In the genomic region with DNA sequence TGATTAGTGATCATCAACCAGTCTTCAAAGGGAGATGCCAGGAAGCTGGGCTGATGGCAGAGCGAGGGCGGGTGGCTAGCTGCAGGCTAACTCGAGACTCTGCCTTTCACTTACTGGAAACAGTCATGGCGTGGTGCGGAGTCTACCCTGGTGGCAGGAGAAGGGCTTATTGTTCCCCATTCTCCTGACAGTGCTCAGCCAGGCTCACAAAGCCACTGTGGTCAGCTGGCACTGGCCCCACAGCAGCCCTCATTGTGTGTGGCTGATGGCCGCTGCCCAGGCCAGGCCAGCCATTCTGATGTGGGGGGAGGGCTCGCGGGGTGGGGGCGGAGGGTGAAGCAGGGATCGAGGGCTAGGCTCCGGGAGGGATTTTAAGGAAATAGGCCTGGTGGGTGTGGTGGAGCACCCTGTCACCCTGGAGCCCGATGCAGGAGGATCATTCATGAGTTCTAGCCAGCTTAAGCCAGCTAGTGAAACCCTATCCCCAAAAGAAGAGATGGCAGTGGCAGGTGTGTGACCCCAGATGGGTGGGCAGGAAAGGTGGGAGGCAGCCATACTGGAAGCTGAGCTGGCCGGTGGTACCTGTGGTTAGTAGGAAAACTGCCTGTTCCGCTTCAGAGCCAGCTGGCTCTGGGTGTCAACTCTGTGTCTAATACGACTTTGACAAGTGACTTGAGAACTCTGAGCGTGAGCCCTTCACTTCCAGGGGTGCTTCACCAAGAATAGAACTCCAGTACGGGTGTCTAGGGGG, we compare ENCODE assay signal across 9 mouse cellular contexts. TPM values are rescaled to one million over a fixed set of nuclear protein-coding genes. Genes with fewer than 3 reads are reported as not detected.
A peak's percentile ranks its signal among the peaks of the same experiment; 100 is the strongest.
DNase-seq lines count a peak whose midpoint lies in the region; ATAC-seq lines count a peak whose summit lies in the region.
"Had no signal": no experiment of that assay in that cellular context is flagged by ENCODE, and none has a peak within 500 bp of the region (broad histone marks: within the 10 kb centered on the region; RNA-seq: fewer than 3 reads in every experiment).

No protein-coding gene starts in this region.

- no peak for ATAC-seq in heart, embryonic 16.5 days (replicated peaks; ENCODE audit: extremely low read depth, insufficient read depth, low FRiP score)
- ATAC-seq in inflammation-experienced regulatory T-cells, adult 6 months, result peak; percentile 41

- H3K4me1 ChIP-seq in heart, embryonic 16.5 days (ENCODE audit: control insufficient read depth, insufficient read depth, low read length), result peaks cover 16% of the 10 kb centered on the region

- H3K27me3 ChIP-seq in heart, embryonic 16.5 days (ENCODE audit: control insufficient read depth, insufficient read depth, low read length), result no peaks in the 10 kb centered on the region

- WGBS in heart, embryonic 16.5 days, result 75% methylated on average over 17 of the region's 17 CpGs

- H3K4me3 ChIP-seq in heart, embryonic 16.5 days (ENCODE audit: low read length), result no peak overlapping the region

- DNase-seq in heart, adult 8-10 months (ENCODE audit: low spot score), result no peak
- peak; percentile 43 for DNase-seq in right cerebral cortex, adult 18-20 months
- no peak for DNase-seq in right cerebral cortex, postnatal 14 days
- no peak for DNase-seq in adrenal gland, adult 18-20 months (ENCODE audit: low spot score in 2 of 2)
- DNase-seq in gastrocnemius, adult 18-20 months (ENCODE audit: low spot score), result no peak
- no peak for DNase-seq in urinary bladder, postnatal 25 days (ENCODE audit: low spot score)
- DNase-seq: kidney, adult 9 months had no signal

- no peak overlapping the region for H3K4me2 ChIP-seq in heart, embryonic 16.5 days (ENCODE audit: low read depth, low read length)

- no peaks in the 10 kb centered on the region for H3K9me3 ChIP-seq in heart, embryonic 16.5 days (replicated peaks; ENCODE audit: control insufficient read depth, low read length)

- 0 out of 2 replicates have a peak overlapping the region, but pooled peaks have one; percentile 3 for H3K9ac ChIP-seq in heart, embryonic 16.5 days (ENCODE audit: low read length)

- peaks cover 12% of the 10 kb centered on the region; the same call in 1 of the 2 replicates for H3K36me3 ChIP-seq in heart, embryonic 16.5 days (ENCODE audit: control insufficient read depth, insufficient read depth)

- H3K27ac ChIP-seq in heart, embryonic 16.5 days (ENCODE audit: low read length), result peak overlapping the region; percentile 57

RNA-seq across cellular contexts. Expression of gene Gltp, which starts 10.8 kb away (rescaled TPM):
- polyA plus RNA-seq in heart, embryonic 16.5 days (2015; fragmentation: Nextera tagmentation; extraction: Ambion mirVana), result 58.8 and 69.2 TPM in 2 replicates
- total RNA-seq in heart, adult 8-10 months (2022), result 10 to 100 TPM; 18.4 to 19.2 (median 18.5) TPM
- polyA plus RNA-seq in inflammation-experienced regulatory T-cells, adult 6 months (2017; shearing (Covaris generic)), result 100 to 1,000 TPM; 220 to 248 (median 235) TPM
- 10 to 100 TPM; 40.7 to 49.2 TPM for total RNA-seq in adrenal gland, adult 18-20 months (2021)
- 1 to 10 TPM; 7.2 to 8.7 TPM for total RNA-seq in gastrocnemius, adult 18-20 months (2021)

RNA-seq across cellular contexts. Expression of gene Trpv4, which starts 21.8 kb away (rescaled TPM):
- polyA plus RNA-seq in heart, embryonic 16.5 days (2015; fragmentation: Nextera tagmentation; extraction: Ambion mirVana), result 1.1 and 1.3 TPM in 2 replicates
- total RNA-seq in heart, adult 8-10 months (2022), result 1 to 10 TPM; 3.2 to 6.5 (median 4.9) TPM
- polyA plus RNA-seq in inflammation-experienced regulatory T-cells, adult 6 months (2017; shearing (Covaris generic)), result under 1 TPM; 0.19 to 0.90 (median 0.47) TPM
- 1 to 10 TPM; 3.0 to 4.6 TPM for total RNA-seq in adrenal gland, adult 18-20 months (2021)
- 1 to 10 TPM; 1.8 to 2.1 TPM for total RNA-seq in gastrocnemius, adult 18-20 months (2021)

RNA-seq across cellular contexts. Expression of gene Tchp, which starts 27.5 kb away (rescaled TPM):
- polyA plus RNA-seq in heart, embryonic 16.5 days (2015; fragmentation: Nextera tagmentation; extraction: Ambion mirVana), result 8.4 and 9.6 TPM in 2 replicates
- 1 to 10 TPM; 4.2 to 5.0 (median 4.9) TPM for total RNA-seq in heart, adult 8-10 months (2022)
- 10 to 100 TPM in 2 of 3 experiments, 1 to 10 TPM in 1; 4.4 to 30.2 (median 13.8) TPM for polyA plus RNA-seq in inflammation-experienced regulatory T-cells, adult 6 months (2017; shearing (Covaris generic))
- 1 to 10 TPM; 7.1 to 8.5 TPM for total RNA-seq in adrenal gland, adult 18-20 months (2021)
- total RNA-seq in gastrocnemius, adult 18-20 months (2021), result 1 to 10 TPM; 2.3 to 2.9 TPM
